Mouse (Mus musculus): ENCODE measurements around the gene Pgpep1l.
"Not testable (repeated sequence)": the region's sequence is repeated elsewhere in the genome, so short reads cannot be mapped to it uniquely, and the experiment has no call there.

The Pgpep1l gene

DNA sequence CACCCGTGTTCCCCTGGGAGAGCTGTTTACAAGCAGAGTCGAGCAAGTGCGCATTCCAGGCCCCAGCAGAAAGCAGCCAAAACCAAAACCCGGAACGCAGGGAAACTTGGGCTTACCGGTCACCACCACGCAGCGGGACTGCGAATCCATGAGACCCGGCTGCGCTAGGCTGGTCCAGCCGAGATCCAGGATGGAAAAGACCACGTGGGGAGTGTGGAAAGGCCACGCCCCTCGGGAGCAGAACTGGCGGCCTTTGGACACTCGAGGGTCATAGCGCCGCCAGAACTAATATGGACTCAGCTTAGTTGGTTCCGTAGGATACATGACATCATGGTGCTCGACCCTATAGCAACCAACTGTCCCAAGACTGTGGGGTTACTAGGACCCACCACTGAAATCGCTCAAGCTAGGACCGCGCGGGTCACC is at the start of gene Pgpep1l:
Gene Pgpep1l, minus strand, starts transcription at position 206 of the 426 bp plus-strand sequence.
- in situ Hi-C loops (cut with MboI; ENCODE audit: unreplicated experiment in 2 of 2): no loop called here

DNA sequence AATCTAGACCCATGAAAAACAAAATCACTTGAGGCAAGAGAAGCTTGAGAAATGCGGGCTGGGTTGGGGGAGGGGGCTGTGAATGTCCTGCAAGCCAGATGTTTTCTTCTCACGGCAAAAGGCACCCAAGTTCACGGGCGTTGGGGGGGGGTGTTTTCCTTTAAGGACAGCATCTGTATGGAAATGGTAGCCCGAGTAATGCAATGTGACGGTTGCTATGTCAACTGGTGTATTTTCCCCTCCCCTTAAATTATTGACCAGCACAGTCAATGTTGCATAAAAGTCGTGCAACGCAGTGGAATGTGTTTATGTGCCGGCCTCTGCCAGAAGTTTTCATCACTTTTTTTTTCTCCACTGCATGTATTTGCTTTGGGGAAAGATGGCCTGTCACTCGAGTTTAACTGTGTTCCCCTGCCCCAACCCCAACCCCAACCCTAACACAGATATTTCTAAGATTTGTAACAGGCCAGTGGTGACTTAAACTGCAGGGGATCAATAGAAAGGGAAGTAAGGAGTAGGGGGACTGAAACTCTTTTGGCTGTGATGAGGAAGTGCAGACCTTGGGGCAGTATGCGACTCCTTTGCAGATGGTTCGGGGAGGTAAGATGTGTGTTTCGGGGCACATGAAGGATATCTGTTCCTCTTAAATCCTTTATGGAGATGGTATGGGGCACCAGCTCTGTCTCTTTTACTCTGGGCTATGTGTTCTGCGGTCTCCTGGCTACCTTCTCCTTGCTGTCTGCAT is 49.2 kb upstream of the Pgpep1l start:
- in situ Hi-C loops (cut with MboI; ENCODE audit: unreplicated experiment in 2 of 2): no loop called here

DNA sequence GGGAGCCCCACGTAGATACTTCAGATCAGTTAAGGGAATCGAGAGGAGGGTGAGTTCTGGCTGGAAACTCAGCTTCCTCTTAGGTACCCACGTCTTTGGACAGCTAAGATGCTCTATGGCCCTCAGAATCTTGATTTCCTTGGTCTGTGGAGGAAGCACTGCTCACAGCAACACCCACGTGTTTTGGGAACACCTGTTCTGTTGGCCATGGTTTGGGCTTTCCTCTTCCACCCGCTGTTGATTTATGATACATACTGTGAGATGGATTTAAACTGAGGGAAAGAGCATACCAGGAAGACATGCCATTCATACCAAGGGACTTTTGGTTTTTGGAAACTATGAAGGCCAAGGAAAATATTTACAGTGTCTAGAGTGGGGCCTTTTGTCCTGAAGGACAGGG is 48.4 kb upstream of the Pgpep1l start:
- in situ Hi-C loops (cut with MboI; ENCODE audit: unreplicated experiment in 2 of 2): no loop called here

DNA sequence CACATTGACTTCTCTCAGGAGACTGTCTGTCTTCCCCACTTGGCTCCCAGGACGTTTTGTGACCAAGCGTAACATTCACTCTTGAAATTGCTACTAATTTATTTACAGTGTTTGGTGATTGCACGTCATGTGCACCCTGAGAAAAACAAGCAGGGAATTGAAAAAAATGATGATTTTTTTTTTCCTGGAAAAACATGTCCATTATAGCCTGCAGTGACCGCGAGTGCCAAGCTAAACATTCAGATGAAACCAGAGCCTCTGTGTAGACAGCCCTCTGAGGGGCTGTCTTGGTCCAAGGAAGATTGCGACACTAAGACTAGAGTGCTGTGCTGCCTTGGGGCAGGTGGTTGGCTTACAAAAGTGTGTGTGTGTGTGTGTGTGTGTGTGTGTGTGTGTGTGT is 47.4 kb upstream of the Pgpep1l start:
- in situ Hi-C loops (cut with MboI; ENCODE audit: unreplicated experiment in 2 of 2): no loop called here

DNA sequence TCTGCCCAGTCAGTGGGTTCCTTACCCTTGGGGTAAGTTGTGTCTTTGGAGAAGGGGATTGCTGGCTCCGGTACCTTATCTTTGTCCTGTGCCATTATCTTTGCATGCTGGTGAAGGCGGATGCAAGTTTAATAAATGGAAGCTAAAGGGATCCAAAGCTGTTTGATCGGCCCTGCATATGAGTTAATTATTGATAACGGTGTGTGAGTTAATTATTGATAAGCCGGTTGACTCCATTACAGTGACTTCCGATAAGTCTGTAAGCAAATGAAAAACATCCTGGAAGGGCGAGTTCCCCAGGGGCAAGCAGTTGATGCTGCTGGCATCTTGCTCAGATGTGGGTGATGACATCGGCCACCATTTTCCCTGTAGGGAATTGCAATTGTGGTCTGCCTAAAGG is 42.7 kb upstream of the Pgpep1l start:
- in situ Hi-C loops (cut with MboI; ENCODE audit: unreplicated experiment in 2 of 2): no loop called here

DNA sequence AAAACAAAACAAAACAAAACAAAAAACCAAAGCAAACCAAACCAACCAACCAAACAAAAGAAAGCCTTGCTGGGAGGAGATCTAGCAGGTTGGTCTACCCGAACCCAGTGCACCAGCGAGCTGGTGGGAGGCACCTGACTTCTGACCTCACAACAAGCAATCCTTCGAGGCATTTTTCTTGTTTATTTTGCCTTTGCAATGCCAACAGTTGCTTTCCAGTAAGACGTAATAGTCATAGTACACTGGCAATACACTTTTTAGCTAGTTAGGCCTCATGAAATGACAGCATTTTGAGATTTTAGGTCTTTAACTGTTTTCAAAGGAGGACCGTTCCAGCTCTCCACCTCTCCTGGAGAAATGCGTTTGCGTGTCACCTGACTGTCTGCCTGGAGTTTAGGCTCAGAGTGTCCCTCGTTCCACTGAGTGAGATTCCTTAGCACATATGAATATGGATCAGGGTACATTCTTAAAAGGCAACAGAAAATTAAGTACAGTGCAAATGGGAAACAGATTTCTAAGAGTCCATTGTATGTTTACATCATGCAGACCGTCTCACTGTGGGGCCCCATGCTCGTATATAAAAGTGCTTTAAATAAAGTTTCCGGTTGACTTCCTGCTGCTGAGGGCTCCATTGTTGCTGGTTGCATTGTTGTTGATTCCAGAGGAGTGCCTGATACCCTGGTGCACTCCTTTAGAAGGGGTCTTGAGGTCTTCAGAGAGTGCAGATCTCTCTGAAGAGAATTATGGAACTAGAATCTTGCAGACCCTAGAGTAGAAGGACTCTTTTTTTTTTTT is 41.9 kb upstream of the Pgpep1l start:
- in situ Hi-C loops (cut with MboI; ENCODE audit: unreplicated experiment in 2 of 2): no loop called here

DNA sequence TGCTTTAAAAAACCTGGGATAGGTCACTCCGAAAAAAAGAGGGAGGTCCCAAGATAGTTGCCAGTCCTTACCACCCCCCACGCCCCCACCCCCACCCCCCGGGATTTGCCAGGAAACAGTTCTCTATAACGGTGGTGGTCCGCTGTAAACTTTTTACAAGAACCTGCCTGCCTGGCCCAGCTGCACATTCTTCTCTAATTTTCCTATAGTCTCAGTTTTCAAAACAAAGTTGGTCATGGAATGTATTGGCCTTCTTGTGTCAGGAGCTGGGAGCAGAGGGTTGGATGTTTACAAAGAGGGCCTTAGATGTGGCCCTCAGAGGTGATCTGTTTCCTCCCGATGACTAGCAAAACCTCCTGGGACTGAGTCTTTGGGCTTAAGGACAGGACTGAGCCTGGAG is 39.7 kb upstream of the Pgpep1l start:
- in situ Hi-C loops (cut with MboI; ENCODE audit: unreplicated experiment in 2 of 2): no loop called here

DNA sequence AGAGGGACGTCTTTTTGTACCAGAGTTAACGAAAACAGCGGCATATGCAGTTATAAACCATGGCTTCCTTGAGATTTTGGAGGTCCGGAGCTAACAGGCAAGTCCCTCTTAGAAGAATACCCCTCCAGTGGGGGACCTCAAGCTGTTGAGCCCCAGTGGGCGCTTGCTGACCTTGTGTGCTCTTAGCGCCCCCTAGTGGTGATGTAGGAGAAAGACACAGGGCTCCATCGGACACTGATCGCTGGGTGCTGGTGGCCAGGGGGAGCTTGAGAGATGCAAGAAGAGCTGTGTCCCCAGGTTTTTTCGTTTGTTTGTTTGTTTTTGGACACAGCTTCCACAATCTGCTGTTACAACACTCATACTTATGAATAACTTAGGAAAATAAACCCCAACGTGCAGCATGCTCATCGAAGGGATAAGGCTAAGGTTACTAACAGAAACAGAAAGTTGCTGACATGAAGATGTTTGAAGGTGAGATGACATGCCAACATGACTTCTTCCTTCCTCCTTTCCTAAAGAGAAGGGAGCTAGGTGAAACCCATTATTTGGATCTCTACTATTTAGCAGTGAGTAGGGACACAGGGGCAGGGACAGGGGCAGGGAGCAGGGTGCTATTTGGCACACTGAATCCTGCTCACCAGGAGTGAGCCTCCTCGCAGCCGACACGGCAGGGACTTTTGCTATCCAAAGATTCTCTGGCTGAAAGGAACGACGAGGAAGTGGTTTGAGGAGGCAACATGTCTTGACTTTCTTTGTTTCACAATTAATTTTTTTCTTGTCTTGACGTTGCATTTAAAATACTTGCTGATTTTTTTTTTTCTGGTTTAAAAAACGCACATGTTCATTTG is 38.8 kb upstream of the Pgpep1l start:
- in situ Hi-C loops (cut with MboI; ENCODE audit: unreplicated experiment in 2 of 2): no loop called here

DNA sequence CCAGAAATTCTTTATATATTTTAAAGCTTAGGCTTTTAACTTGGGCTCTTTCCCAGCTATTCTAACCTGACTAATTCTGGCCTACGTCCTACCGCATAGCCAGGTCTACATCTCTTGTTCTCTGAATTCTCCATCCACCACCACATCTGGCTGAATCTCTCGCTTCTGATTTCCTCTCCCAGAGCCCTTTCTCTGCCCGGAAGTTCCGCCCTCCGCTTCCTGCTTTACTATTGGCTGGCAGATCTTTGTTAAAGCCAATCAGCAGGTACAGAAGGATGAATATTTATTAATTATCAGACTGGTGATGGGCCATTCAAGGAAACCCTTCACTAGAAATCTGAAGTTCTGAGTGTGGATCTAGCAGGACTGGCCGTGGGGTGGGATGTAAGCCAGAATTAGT is 37.1 kb upstream of the Pgpep1l start:
- in situ Hi-C loops (cut with MboI; ENCODE audit: unreplicated experiment in 2 of 2): no loop called here

DNA sequence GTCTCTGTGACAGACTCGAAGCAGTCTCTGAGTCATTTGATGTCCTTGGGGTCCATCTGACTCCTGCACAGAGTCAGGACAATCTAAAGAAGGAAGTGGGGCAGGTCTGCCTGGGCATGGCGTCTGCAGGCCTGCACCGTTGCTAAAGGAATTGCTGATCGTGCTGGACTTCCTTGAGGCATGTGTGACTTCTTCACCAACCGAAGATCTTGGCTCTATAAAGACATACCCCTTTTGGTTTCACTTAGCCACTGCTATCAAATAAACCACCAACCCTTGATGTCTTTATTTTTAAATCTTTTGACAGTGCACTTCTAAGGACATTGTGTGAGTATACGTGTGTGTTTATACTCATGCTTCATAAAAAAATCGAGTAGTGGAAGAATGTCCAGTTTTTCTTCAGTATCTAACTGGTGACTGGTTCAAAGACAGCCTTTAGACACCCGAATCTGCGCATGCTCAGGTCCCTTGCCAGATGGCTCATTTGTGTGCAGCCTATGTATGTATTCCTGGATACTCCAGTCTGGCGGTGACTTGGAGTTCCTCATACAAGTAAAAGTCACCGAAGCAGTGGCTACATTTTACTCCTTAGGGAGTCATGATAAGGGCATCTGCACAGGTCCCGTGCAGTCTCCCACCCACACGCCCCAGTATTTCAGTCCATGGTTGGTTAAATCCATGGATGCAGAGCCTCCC is 34.5 kb upstream of the Pgpep1l start:
- in situ Hi-C loops (cut with MboI; ENCODE audit: unreplicated experiment in 2 of 2): no loop called here

DNA sequence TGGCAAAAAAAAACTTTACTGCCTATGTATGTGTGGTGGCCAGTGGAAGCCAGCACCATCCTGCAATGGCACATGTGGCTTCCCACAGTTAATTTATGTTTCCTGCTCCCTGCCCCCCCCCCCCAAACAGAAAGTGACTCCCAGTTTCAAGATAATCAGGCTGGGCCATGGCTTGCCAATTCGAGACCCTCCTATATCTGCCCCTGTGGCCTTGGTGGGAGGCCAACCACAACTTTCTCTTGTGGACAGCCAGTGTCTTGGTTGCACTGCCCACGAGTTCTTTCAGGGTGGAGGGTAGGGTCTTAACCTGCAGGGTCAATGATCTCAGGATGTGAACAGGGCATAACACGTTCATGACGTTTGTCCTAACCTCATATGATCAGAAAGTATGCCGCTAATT is 32.5 kb upstream of the Pgpep1l start:
- in situ Hi-C loops (cut with MboI; ENCODE audit: unreplicated experiment in 2 of 2): no loop called here

DNA sequence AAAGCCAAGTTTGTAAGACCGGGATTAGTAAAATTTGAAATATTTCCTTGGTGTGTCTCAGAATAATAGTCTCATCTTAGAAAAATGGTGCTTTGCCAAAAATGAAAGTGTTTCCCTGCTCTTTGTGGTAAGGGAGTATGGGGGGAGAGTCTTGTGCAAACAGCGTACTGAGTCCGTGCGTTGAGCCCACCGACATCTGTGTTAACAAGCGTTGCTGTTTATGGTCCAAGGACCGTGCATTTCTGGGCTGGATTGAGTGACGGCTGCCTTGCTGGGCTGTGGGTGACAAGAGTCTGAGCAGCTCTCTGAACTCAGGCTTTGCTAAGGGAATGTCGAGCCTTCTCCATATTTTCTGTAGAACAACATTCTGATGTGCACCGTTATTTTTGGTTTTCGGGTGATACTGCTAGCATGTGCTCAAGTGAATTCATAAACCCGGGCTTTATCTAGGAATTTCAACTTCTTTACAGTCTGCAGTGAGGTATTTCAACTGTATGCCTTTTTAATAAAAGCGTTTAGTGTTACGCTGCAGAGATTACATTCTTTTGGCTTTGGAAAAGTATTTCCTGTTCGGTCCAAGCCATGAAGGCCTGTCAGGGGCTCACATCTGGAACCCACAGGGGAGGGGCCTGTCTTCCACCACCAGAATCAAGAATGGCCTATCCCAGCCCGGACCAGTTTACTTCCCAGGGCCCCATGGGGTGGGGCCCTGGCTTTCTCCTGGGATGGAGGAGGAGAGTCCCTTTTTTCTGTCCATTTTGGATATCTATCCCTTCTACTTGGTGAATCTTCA is 30.2 kb upstream of the Pgpep1l start:
- in situ Hi-C loops (cut with MboI; ENCODE audit: unreplicated experiment in 2 of 2): no loop called here

DNA sequence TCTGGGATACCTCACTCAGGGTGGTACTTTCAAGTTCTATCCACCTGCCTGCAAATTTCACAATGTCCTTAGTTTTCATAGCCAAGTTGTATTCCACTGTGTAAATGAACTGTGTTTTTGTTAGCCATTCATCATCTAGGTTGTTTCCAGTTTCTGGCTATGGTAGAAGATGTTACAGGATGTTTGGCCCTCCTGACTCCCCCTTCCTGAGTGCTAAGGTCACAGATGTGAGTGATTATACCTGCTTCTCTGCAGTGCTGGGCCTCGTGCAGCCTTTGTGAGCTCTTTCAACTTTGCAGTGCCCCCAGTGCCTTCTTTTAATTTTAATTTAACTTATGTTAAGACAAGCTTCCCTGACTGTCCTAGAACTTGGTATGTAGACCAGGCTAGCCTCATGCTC is 27.6 kb upstream of the Pgpep1l start:
- in situ Hi-C loops (cut with MboI; ENCODE audit: unreplicated experiment in 2 of 2): no loop called here

DNA sequence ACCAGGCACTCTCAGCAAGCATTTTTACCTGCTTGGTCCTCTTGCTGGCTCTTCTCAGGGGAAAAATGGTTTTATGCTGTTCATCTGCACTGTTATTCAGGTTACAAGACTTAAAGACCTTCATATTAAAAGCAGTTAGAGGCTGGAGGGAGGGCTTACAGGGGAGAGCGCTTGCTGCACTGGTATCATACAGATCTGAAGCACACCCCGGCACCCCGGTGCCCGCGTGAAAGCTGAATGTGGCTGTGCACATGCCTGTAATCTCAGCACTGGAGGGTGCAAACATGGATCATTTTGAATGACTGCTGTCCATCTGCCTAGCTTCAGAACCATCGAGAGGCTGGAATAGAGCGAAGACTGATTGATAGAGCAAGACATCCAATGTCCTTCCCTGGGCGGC is 25.0 kb upstream of the Pgpep1l start:
- in situ Hi-C loops (cut with MboI; ENCODE audit: unreplicated experiment in 2 of 2): no loop called here

DNA sequence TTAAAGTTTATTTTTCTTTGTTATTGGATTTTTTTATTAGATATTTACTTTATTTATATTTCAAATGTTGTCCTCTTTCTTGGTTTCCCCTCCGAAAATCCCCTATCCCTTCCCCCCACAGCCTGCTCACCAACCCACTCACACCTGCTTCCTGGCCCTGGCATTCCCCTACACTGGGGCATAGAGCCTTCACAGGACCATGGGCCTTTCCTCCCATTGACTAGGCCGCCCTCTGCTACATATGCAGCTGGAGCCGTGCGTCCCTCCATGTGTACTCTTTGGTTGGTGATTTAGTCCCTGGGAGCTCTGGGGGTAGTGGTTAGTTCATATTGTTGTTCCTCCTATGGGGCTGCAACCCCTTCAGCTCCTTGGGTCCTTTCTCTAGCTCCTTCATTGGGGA is 24.0 kb upstream of the Pgpep1l start:
- in situ Hi-C loops (cut with MboI; ENCODE audit: unreplicated experiment in 2 of 2): not testable (repeated sequence)

DNA sequence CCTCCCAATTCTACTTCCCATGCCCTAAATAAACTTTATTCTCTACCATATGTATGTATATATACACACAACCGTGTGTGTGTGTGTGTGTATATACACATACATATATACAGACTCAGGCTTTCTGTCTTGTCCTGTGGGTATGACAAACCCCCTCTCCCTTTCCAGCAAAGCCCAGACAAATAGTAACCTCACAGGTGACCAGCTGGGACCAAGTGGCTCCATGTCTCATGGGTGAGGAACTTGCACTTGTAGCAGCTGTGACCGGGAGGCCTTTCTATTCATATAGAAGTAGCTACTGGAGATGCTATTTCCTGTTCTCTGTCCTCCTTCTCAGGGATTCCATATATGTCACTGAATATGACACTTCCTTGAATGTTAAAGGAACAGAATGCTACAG is 23.5 kb upstream of the Pgpep1l start:
- in situ Hi-C loops (cut with MboI; ENCODE audit: unreplicated experiment in 2 of 2): no loop called here

DNA sequence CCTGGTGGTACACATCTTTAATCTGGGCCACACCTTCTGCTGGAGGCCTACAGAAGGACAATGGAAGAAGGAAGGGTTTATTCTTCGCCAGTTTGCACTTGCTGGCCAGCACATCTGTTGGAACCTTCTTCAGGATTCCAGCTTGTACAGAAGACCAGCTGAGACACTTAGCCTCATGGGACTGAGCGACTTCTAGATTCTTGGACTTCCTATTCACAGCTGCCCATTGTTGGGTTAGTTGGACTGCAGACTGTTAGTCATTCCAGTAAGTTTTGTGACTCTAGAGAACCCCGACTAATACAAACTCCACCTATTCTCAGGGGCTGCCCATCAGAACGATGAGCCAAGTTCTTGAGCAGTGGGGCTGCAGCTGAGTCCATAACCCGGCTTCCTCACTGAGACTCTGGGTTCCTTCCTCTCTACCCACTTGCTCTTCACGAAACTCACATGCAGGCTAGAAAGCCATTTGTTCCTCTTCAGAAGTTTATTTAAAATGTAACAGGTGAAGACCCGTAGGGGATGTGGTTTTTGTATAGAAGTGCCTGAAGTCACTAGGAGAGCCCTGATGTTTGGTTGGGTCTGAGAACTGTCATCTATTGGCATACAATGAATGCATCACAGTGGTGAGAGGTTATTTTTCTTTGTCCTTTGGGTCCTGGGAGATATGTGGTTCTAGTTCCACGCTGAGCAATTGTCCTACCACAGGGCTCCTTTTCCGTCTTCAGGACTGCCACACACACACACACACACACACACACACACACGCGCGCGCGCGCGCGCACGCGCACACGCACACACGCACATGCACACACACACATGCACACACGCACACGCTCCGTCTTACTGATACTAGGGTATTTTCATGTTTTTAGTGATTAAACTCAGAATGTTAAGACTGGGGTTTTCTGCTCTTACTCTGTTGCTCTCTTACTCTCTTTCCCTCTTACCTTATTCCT is 22.8 kb upstream of the Pgpep1l start:
- in situ Hi-C loops (cut with MboI; ENCODE audit: unreplicated experiment in 2 of 2): no loop called here

DNA sequence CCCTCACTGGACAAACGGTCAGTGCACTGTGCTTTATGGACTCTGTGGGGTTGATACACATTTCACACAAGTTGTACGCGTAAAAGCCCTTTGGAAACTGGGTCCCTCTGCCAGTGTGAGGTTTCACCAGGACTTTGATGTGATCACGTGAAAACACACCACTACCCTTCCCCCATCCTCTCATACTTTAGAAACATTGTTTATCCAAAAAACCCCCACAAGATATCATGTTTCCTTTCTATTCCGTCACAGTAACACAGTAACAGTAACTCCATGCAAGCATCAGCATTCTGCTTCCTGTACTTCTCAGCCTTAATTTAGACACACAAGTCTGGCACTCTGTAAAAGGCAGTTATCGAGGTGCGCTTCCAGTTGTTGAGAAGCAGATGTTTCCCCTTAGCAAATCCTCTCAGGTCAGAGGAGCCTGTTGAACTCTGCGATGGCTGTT is 21.8 kb upstream of the Pgpep1l start:
- in situ Hi-C loops (cut with MboI; ENCODE audit: unreplicated experiment in 2 of 2): no loop called here

DNA sequence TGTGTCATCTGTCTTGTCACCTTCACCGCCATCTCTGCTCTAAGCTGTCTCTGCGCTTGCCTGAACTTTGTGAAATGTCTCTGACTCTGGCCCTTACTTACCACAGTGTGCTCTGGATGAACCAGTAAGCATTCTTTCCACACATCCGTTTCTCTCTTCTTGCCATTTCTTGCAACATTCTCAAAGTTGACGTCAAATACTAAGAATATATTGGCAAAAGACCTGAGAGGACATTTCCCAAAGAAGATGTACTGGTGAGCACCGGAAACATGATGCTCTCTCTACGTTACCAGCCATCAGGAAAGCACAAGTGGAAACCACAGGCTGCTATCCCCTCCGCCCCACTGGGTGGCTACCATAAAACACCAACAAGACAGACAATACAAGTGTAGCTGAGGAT is 19.7 kb upstream of the Pgpep1l start:
- in situ Hi-C loops (cut with MboI; ENCODE audit: unreplicated experiment in 2 of 2): no loop called here
